Mouse (Mus musculus) G1E (cell line): ENCODE data around the gene Pak1. TPM values are rescaled to one million over a fixed set of nuclear protein-coding genes. Genes with fewer than 3 reads are reported as not detected.

Experiments used
- ATAC-seq: 2 replicates; pipeline ENCODE4 v1.8.0; 2016; ENCODE audit warnings: mild to moderate bottlenecking; ENCODE audit not compliant: insufficient number of reproducible peaks, poor library complexity, low FRiP score, severe bottlenecking; ENCODE audit errors: extremely low read depth
- DNase-seq: peaks from one replicate; pipeline ENCODE4 v3.0.0; 2012; ENCODE audit warnings: low spot score
- H3K27me3 ChIP-seq: 2 replicates; pipeline ENCODE4 v1.6.1; 2012; ENCODE audit warnings: mild to moderate bottlenecking, low read length, inconsistent platforms; ENCODE audit not compliant: insufficient read depth
- H3K36me3 ChIP-seq: replicated peaks from 2 replicates; pipeline ENCODE3; 2012; ENCODE audit warnings: mild to moderate bottlenecking, inconsistent platforms
- H3K4me1 ChIP-seq: 2 replicates; pipeline ENCODE4 v1.6.1; 2012; ENCODE audit warnings: low read depth, low read length, inconsistent platforms, mixed read lengths; ENCODE audit not compliant: insufficient read depth
- H3K4me3 ChIP-seq: 2 replicates; pipeline ENCODE4 v1.5.1; 2012; ENCODE audit warnings: low read depth, mild to moderate bottlenecking, inconsistent platforms, low read length, moderate library complexity, mixed read lengths
- H3K9me3 ChIP-seq: replicated peaks from 2 replicates; pipeline ENCODE4 v1.6.1; 2012; ENCODE audit warnings: inconsistent platforms
- CTCF ChIP-seq: IDR thresholded peaks from 2 replicates; pipeline ENCODE4 v1.5.1; 2012; ENCODE audit warnings: low read depth, low read length, inconsistent platforms, mixed read lengths
- GATA1 ChIP-seq: IDR thresholded peaks from 2 replicates; pipeline ENCODE4 v1.6.1; 2012; ENCODE audit warnings: borderline replicate concordance, low read length, inconsistent platforms, mixed read lengths
- GATA2 ChIP-seq: IDR thresholded peaks from 2 replicates; pipeline ENCODE4 v1.6.1; 2012; ENCODE audit warnings: low read depth, low read length, inconsistent platforms, borderline replicate concordance
- POLR2AphosphoS5 ChIP-seq: IDR thresholded peaks from 2 replicates; pipeline ENCODE4 v1.6.1; 2012; ENCODE audit warnings: low read depth, low read length, inconsistent platforms; ENCODE audit not compliant: insufficient replicate concordance
- TAL1 ChIP-seq: conservative IDR thresholded peaks from 2 replicates; pipeline ENCODE4 v1.6.1; 2012; ENCODE audit warnings: low read depth, low read length, inconsistent platforms, mixed read lengths
- polyA plus RNA-seq: library from polyadenylated mRNA; stranded (reverse); fragments of >175 nt; gene quantifications from 2 replicates; pipeline ENCODE4 v1.2.3, GENCODE M21; 2012
- total RNA-seq, 2 experiments: library from RNA; stranded (forward) in 1 of 2; stranded (reverse) in 1 of 2; fragments of 200-1000 nt in 1 of 2; fragments of >200 nt in 1 of 2; fragmentation: Nextera tagmentation in 1 of 2; gene quantifications; 2 replicates each; pipeline ENCODE4 v1.2.3; 2014 to 2017

Gene Pak1
- total and polyA plus RNA-seq, 3 experiments: 0.15 to 0.16 TPM; not detected in 1

GRCm38 (mm10) chr7:97765963-97766347, 22.4 kb upstream of the Pak1 start:
- Histone ChIP-seq H3K4me3 (no peak overlapping the region), H3K36me3 (no peaks in the 10 kb centered on the region), H3K9me3 (no peaks in the 10 kb centered on the region), H3K4me1 (peaks cover 21% of the 10 kb centered on the region), H3K27me3 (peaks cover 5% of the 10 kb centered on the region; the same call in 1 of the 2 replicates)
- ATAC-seq (no peak), DNase-seq (no peak)
- TF ChIP-seq TAL1 (no peak), POLR2AphosphoS5 (no peak), GATA1 (no peak), GATA2 (no peak), CTCF (no peak)

- H3K4me3 ChIP-seq: no peak overlapping the region
- no peaks in the 10 kb centered on the region for H3K36me3 ChIP-seq
- peaks cover 21% of the 10 kb centered on the region for H3K4me1 ChIP-seq
- TF ChIP-seq CTCF: no peak
- TF ChIP-seq GATA2: no peak
- TF ChIP-seq GATA1: no peak
- no peak for TF ChIP-seq POLR2AphosphoS5
- TF ChIP-seq TAL1: no peak
- no peak for DNase-seq
- peaks cover 5% of the 10 kb centered on the region; the same call in 1 of the 2 replicates for H3K27me3 ChIP-seq
- no peak for ATAC-seq
- H3K9me3 ChIP-seq: no peaks in the 10 kb centered on the region
These were observed 21.8 kb upstream of the Pak1 start for GRCm38 (mm10) chr7:97766406-97767166.

GRCm38 (mm10) chr7:97767841-97768240, 20.5 kb upstream of the Pak1 start:
- ATAC-seq (no peak), DNase-seq (no peak)
- Histone ChIP-seq H3K9me3 (no peaks in the 10 kb centered on the region), H3K4me1 (peaks cover 21% of the 10 kb centered on the region), H3K36me3 (no peaks in the 10 kb centered on the region), H3K27me3 (peaks cover 8% of the 10 kb centered on the region), H3K4me3 (no peak overlapping the region)
- no peak for TF ChIP-seq GATA1
- TF ChIP-seq POLR2AphosphoS5: no peak
- TF ChIP-seq GATA2: no peak
- TF ChIP-seq TAL1: no peak
- TF ChIP-seq CTCF: no peak

- ATAC-seq: no peak
- Histone ChIP-seq H3K4me1 (peaks cover 18% of the 10 kb centered on the region), H3K9me3 (no peaks in the 10 kb centered on the region), H3K27me3 (peaks cover 12% of the 10 kb centered on the region), H3K4me3 (no peak overlapping the region), H3K36me3 (no peaks in the 10 kb centered on the region)
- no peak for TF ChIP-seq TAL1
- no peak for TF ChIP-seq GATA1
- TF ChIP-seq GATA2: no peak
- TF ChIP-seq POLR2AphosphoS5: no peak
- no peak for TF ChIP-seq CTCF
- no peak for DNase-seq
These were observed 19.3 kb upstream of the Pak1 start for GRCm38 (mm10) chr7:97769020-97769419.

GRCm38 (mm10) chr7:97770841-97771620, 17.3 kb upstream of the Pak1 start:
- no peak for DNase-seq
- Histone ChIP-seq H3K4me3 (no peak overlapping the region), H3K27me3 (peaks cover 10% of the 10 kb centered on the region), H3K4me1 (peaks cover 12% of the 10 kb centered on the region), H3K9me3 (no peaks in the 10 kb centered on the region), H3K36me3 (no peaks in the 10 kb centered on the region)
- no peak for ATAC-seq
- TF ChIP-seq POLR2AphosphoS5 (no peak), GATA2 (no peak), CTCF (no peak)

- no peak for ATAC-seq
- Histone ChIP-seq H3K4me1 (no peaks in the 10 kb centered on the region), H3K4me3 (no peak overlapping the region), H3K9me3 (no peaks in the 10 kb centered on the region), H3K36me3 (no peaks in the 10 kb centered on the region), H3K27me3 (peaks cover 20% of the 10 kb centered on the region)
- no peak for TF ChIP-seq GATA2
- no peak for TF ChIP-seq GATA1
- no peak for TF ChIP-seq POLR2AphosphoS5
- no peak for TF ChIP-seq TAL1
- no peak for TF ChIP-seq CTCF
- DNase-seq: no peak
These were observed 13.0 kb upstream of the Pak1 start for GRCm38 (mm10) chr7:97775380-97775779.
